Mouse (Mus musculus): ENCODE results near the gene Mettl7a2.
"Not testable (repeated sequence)": the region's sequence is repeated elsewhere in the genome, so short reads cannot be mapped to it uniquely, and the experiment has no call there.

- not testable (repeated sequence) for TF ChIP-seq CTCF (IDR thresholded peaks at IDR 0.05; ENCODE audit: control insufficient read depth, insufficient read depth, low read length); POLR2A (IDR thresholded peaks at IDR 0.05; ENCODE audit: borderline replicate concordance, control insufficient read depth, low read depth, low read length)
These were observed 15.7 kb upstream of the Mettl7a2 start for GRCm38 (mm10) chr15:100337328-100337727.
